Mouse (Mus musculus) G1E (cell line): ENCODE data around the gene Egflam.

ENCODE experiments used
- CTCF ChIP-seq: IDR thresholded peaks from 2 replicates; pipeline ENCODE4 v1.5.1; 2012; ENCODE audit warnings: low read depth, low read length, inconsistent platforms, mixed read lengths
- POLR2AphosphoS5 ChIP-seq: IDR thresholded peaks from 2 replicates; pipeline ENCODE4 v1.6.1; 2012; ENCODE audit warnings: low read depth, low read length, inconsistent platforms; ENCODE audit not compliant: insufficient replicate concordance
- TAL1 ChIP-seq: conservative IDR thresholded peaks from 2 replicates; pipeline ENCODE4 v1.6.1; 2012; ENCODE audit warnings: low read depth, low read length, inconsistent platforms, mixed read lengths

GRCm38 (mm10) chr15:7206110-7206509 is 192.1 kb downstream of the Egflam start:
- TF ChIP-seq CTCF (no peak), POLR2AphosphoS5 (no peak), TAL1 (no peak)
